Mouse (Mus musculus) forebrain, embryonic 11.5 days (tissue): ENCODE results near the gene Ppp2r3a. TPM values are rescaled to one million over a fixed set of nuclear protein-coding genes. Genes with fewer than 3 reads are reported as not detected.

Source experiments
- ATAC-seq: fragments of 200-750 bp; cut with Nextera tagmentation; replicated peaks from 2 replicates; pipeline ENCODE4 v1.8.0; 2017; ENCODE audit warnings: moderate TSS enrichment; ENCODE audit not compliant: low FRiP score
- DNase-seq: peaks from one replicate; pipeline ENCODE4 v3.0.0-alpha.2; 2017; ENCODE audit warnings: low spot score
- H3K27ac ChIP-seq: fragments of 300-500 bp; sonication (generic); 2 replicates; pipeline ENCODE4 v1.5.1; 2014; ENCODE audit warnings: low read depth, low read length
- H3K27me3 ChIP-seq: fragments of 300-500 bp; sonication (generic); 2 replicates; pipeline ENCODE4 v1.6.1; 2014; ENCODE audit warnings: mild to moderate bottlenecking, low read length, mixed read lengths; ENCODE audit not compliant: control insufficient read depth, insufficient read depth
- H3K36me3 ChIP-seq: fragments of 300-500 bp; sonication (generic); 2 replicates; pipeline ENCODE4 v1.6.1; 2014; ENCODE audit warnings: mild to moderate bottlenecking, low read length, moderate library complexity, mixed read lengths; ENCODE audit not compliant: control insufficient read depth, insufficient read depth
- H3K4me1 ChIP-seq: fragments of 300-500 bp; sonication (generic); replicated peaks from 2 replicates; pipeline ENCODE4 v1.6.1; 2014; ENCODE audit warnings: low read length, mixed read lengths; ENCODE audit not compliant: control insufficient read depth, insufficient read depth
- H3K4me2 ChIP-seq: fragments of 300-500 bp; sonication (generic); 2 replicates; pipeline ENCODE4 v1.6.1; 2014; ENCODE audit warnings: low read depth, mild to moderate bottlenecking, low read length, moderate library complexity, mixed read lengths; ENCODE audit not compliant: severe bottlenecking
- H3K4me3 ChIP-seq: fragments of 300-500 bp; sonication (generic); 2 replicates; pipeline ENCODE4 v1.5.1; 2014; ENCODE audit warnings: low read depth, low read length
- H3K9ac ChIP-seq: fragments of 300-500 bp; sonication (generic); 2 replicates; pipeline ENCODE4 v1.6.1; 2014; ENCODE audit warnings: low read length
- H3K9me3 ChIP-seq: fragments of 300-500 bp; sonication (generic); 2 replicates; pipeline ENCODE4 v1.6.1; 2016; ENCODE audit warnings: low read length, mixed read lengths; ENCODE audit not compliant: control insufficient read depth
- WGBS: fragments of 180-500 bp; shearing (Covaris S2); extraction: QIAGEN DNeasy Blood & Tissue Kit; methylation state at CpG from one replicate; pipeline ENCODE4 v1.1.7; 2014; 5-methylcytosine and 5-hydroxymethylcytosine counted together
- polyA plus RNA-seq: library from polyadenylated mRNA; unstranded; fragments of >200 nt; fragmentation: Nextera tagmentation; extraction: Ambion mirVana; gene quantifications from 2 replicates; pipeline ENCODE4 v1.2.1, GENCODE M21; 2014

Ppp2r3a gene
- polyA plus RNA-seq, result 13.2 and 15.5 TPM in 2 replicates

GRCm38 (mm10) chr9:101251644-101252337 is at the start of gene Ppp2r3a:
TSS of gene Ppp2r3a (minus strand) at chr9:101251795.
- Histone ChIP-seq H3K36me3 (no peaks in the 10 kb centered on the region), H3K9me3 (no peaks in the 10 kb centered on the region), H3K4me2 (peak within 1 kb of the TSS; percentile 74), H3K9ac (peak within 1 kb of the TSS; percentile 80), H3K27me3 (no peaks in the 10 kb centered on the region), H3K4me3 (peak within 1 kb of the TSS; percentile 75), H3K27ac (peak within 1 kb of the TSS; percentile 90), H3K4me1 (no peaks in the 10 kb centered on the region; the same call in 1 of the 2 replicates)
- DNase-seq, result peak; percentile 100
- ATAC-seq, result peak; percentile 96
- 2% methylated on average over 32 of the region's 50 CpGs for WGBS

- DNase-seq, result no peak
- Histone ChIP-seq H3K4me2 (no peak overlapping the region), H3K27me3 (no peaks in the 10 kb centered on the region), H3K9ac (no peak overlapping the region), H3K4me3 (no peak overlapping the region), H3K27ac (no peak overlapping the region), H3K9me3 (no peaks in the 10 kb centered on the region), H3K36me3 (no peaks in the 10 kb centered on the region), H3K4me1 (no peaks in the 10 kb centered on the region)
- 89% methylated on average over 4 of the region's 4 CpGs for WGBS
- no peak for ATAC-seq
Measured at GRCm38 (mm10) chr9:101300441-101300935, 48.9 kb upstream of the Ppp2r3a start.

GRCm38 (mm10) chr9:101291676-101292660 is 40.4 kb upstream of the Ppp2r3a start:
- DNase-seq (no peak), ATAC-seq (no peak)
- 86% methylated on average over 19 of the region's 19 CpGs for WGBS
- Histone ChIP-seq H3K4me3 (no peak overlapping the region), H3K9me3 (no peaks in the 10 kb centered on the region), H3K27me3 (no peaks in the 10 kb centered on the region), H3K36me3 (no peaks in the 10 kb centered on the region), H3K27ac (no peak overlapping the region), H3K4me2 (no peak overlapping the region), H3K4me1 (no peaks in the 10 kb centered on the region), H3K9ac (no peak overlapping the region)

- no peak overlapping the region for H3K4me3 ChIP-seq
- H3K27ac ChIP-seq, result no peak overlapping the region
- 88% methylated on average over 1 of the region's 1 CpGs for WGBS
- H3K9me3 ChIP-seq, result no peaks in the 10 kb centered on the region
- no peaks in the 10 kb centered on the region for H3K4me1 ChIP-seq
- no peak for ATAC-seq
- no peak overlapping the region for H3K9ac ChIP-seq
- no peaks in the 10 kb centered on the region for H3K27me3 ChIP-seq
- no peak overlapping the region for H3K4me2 ChIP-seq
- DNase-seq, result no peak
- no peaks in the 10 kb centered on the region for H3K36me3 ChIP-seq
Measured at GRCm38 (mm10) chr9:101290876-101291275, 39.3 kb upstream of the Ppp2r3a start.

GRCm38 (mm10) chr9:101289750-101290149 is 38.2 kb upstream of the Ppp2r3a start:
- 87% methylated on average over 11 of the region's 11 CpGs for WGBS
- no peak for DNase-seq
- no peaks in the 10 kb centered on the region for H3K27me3 ChIP-seq

GRCm38 (mm10) chr9:101288901-101289647 is 37.5 kb upstream of the Ppp2r3a start:
- H3K36me3 ChIP-seq, result no peaks in the 10 kb centered on the region
- H3K4me1 ChIP-seq, result no peaks in the 10 kb centered on the region
- H3K4me2 ChIP-seq, result no peak overlapping the region
- DNase-seq (no peak), ATAC-seq (no peak)
- no peak overlapping the region for H3K27ac ChIP-seq
- no peaks in the 10 kb centered on the region for H3K9me3 ChIP-seq
- no peaks in the 10 kb centered on the region for H3K27me3 ChIP-seq
- no peak overlapping the region for H3K4me3 ChIP-seq
- no peak overlapping the region for H3K9ac ChIP-seq
- WGBS, result 93% methylated on average over 14 of the region's 14 CpGs

More at GRCm38 (mm10) chr9:101289750-101290149, 38.2 kb upstream of the Ppp2r3a start:
- no peak overlapping the region for H3K27ac ChIP-seq
- no peak overlapping the region for H3K4me2 ChIP-seq
- no peak for ATAC-seq
- no peaks in the 10 kb centered on the region for H3K4me1 ChIP-seq
- H3K9ac ChIP-seq, result no peak overlapping the region
- no peaks in the 10 kb centered on the region for H3K36me3 ChIP-seq
- no peak overlapping the region for H3K4me3 ChIP-seq
- H3K9me3 ChIP-seq, result no peaks in the 10 kb centered on the region

GRCm38 (mm10) chr9:101286766-101287165 is 35.2 kb upstream of the Ppp2r3a start:
- Histone ChIP-seq H3K9ac (no peak overlapping the region), H3K4me3 (no peak overlapping the region), H3K9me3 (no peaks in the 10 kb centered on the region), H3K27ac (no peak overlapping the region), H3K4me1 (no peaks in the 10 kb centered on the region), H3K27me3 (no peaks in the 10 kb centered on the region), H3K36me3 (no peaks in the 10 kb centered on the region), H3K4me2 (no peak overlapping the region)
- DNase-seq (no peak), ATAC-seq (no peak)
- WGBS, result 57% methylated on average over 4 of the region's 4 CpGs

DNA sequence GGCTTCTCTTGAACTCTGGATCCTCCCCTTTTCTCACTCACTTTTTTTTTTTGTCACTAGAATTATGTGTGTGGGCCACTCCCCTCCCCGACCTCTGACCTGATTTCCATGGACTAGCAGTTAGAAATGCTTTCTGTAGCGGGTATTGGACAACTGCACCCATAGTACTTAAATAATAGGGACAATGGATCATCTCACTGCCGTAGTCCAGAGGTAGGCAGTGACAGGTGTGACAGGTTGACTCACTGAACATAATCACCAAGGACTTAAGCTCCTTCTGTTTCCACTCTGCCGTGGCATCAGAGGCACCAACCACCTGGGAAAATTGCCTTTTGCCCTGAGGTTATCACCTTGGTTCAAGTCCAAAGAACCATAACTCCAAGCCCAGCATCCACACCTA is 32.5 kb upstream of the Ppp2r3a start:
- Histone ChIP-seq H3K9ac (no peak overlapping the region), H3K27ac (no peak overlapping the region), H3K36me3 (no peaks in the 10 kb centered on the region), H3K27me3 (no peaks in the 10 kb centered on the region), H3K4me1 (no peaks in the 10 kb centered on the region), H3K9me3 (no peaks in the 10 kb centered on the region), H3K4me2 (no peak overlapping the region), H3K4me3 (no peak overlapping the region)
- ATAC-seq (no peak), DNase-seq (no peak)
- WGBS, result 78% methylated on average over 4 of the region's 4 CpGs
